Mouse (Mus musculus) limb, embryonic 13.5 days (tissue): Measurements from ENCODE around the gene Myo10. TPM values are rescaled to one million over a fixed set of nuclear protein-coding genes. Genes with fewer than 3 reads are reported as not detected.

Source experiments
- ATAC-seq: fragments of 200-750 bp; cut with Nextera tagmentation; 2 replicates; pipeline ENCODE4 v1.8.0; 2017; ENCODE audit warnings: low read depth, moderate number of reproducible peaks, moderate TSS enrichment; ENCODE audit not compliant: low FRiP score
- H3K27ac ChIP-seq: fragments of 300-500 bp; sonication (generic); 2 replicates; pipeline ENCODE4 v1.5.1; 2015; ENCODE audit warnings: inconsistent platforms, mild to moderate bottlenecking, moderate library complexity
- H3K27me3 ChIP-seq: fragments of 300-500 bp; sonication (generic); 2 replicates; pipeline ENCODE4 v1.6.1; 2015; ENCODE audit warnings: mild to moderate bottlenecking, inconsistent platforms
- H3K36me3 ChIP-seq: fragments of 300-500 bp; sonication (generic); 2 replicates; pipeline ENCODE4 v1.6.1; 2015; ENCODE audit warnings: inconsistent platforms, mild to moderate bottlenecking, moderate library complexity
- H3K4me1 ChIP-seq: fragments of 300-500 bp; sonication (generic); 2 replicates; pipeline ENCODE4 v1.6.1; 2015; ENCODE audit warnings: inconsistent platforms
- H3K4me2 ChIP-seq: fragments of 300-500 bp; sonication (generic); replicated peaks from 2 replicates; pipeline ENCODE4 v1.6.1; 2015; ENCODE audit warnings: inconsistent platforms, mild to moderate bottlenecking, moderate library complexity
- H3K4me3 ChIP-seq: fragments of 300-500 bp; sonication (generic); 2 replicates; pipeline ENCODE4 v1.5.1; 2015; ENCODE audit warnings: moderate library complexity, mild to moderate bottlenecking, inconsistent platforms
- H3K9ac ChIP-seq: fragments of 300-500 bp; sonication (generic); 2 replicates; pipeline ENCODE4 v1.6.1; 2015; ENCODE audit warnings: mild to moderate bottlenecking, inconsistent platforms
- H3K9me3 ChIP-seq: fragments of 300-500 bp; sonication (generic); 2 replicates; pipeline ENCODE4 v1.6.1; 2016; ENCODE audit warnings: inconsistent platforms
- WGBS: fragments of 180-500 bp; shearing (Covaris S2); methylation state at CpG from one replicate; pipeline ENCODE4 v1.1.7; 2015; 5-methylcytosine and 5-hydroxymethylcytosine counted together
- polyA plus RNA-seq: library from polyadenylated mRNA; unstranded; fragments of >200 nt; fragmentation: Nextera tagmentation; extraction: Ambion mirVana; gene quantifications from 2 replicates; pipeline ENCODE4 v1.2.1, GENCODE M21; 2015

Gene Myo10
- polyA plus RNA-seq: 30.3 and 32.3 TPM in 2 replicates

- under 1% methylated on average over 53 of the region's 53 CpGs for WGBS
- ATAC-seq: peak; percentile 94
These were observed at the start of gene Myo10 for GRCm38 (mm10) chr15:25622200-25622866. TSS of gene Myo10 (plus strand) at chr15:25622525.

GRCm38 (mm10) chr15:25573113-25573512 lies 49.2 kb upstream of the Myo10 start:
- H3K36me3 ChIP-seq: no peaks in the 10 kb centered on the region
- 54% methylated on average over 3 of the region's 3 CpGs for WGBS

More at GRCm38 (mm10) chr15:25622200-25622866, at the start of gene Myo10:
- peak within 1 kb of the TSS; percentile 93 for H3K9ac ChIP-seq
- H3K4me1 ChIP-seq: peaks cover 45% of the 10 kb centered on the region
- peak within 1 kb of the TSS; percentile 89 for H3K4me3 ChIP-seq
- H3K4me2 ChIP-seq: peak within 1 kb of the TSS; percentile 75
- no peaks in the 10 kb centered on the region for H3K36me3 ChIP-seq
- no peaks in the 10 kb centered on the region for H3K9me3 ChIP-seq
- no peaks in the 10 kb centered on the region for H3K27me3 ChIP-seq
- H3K27ac ChIP-seq: peak within 1 kb of the TSS; percentile 87

DNA sequence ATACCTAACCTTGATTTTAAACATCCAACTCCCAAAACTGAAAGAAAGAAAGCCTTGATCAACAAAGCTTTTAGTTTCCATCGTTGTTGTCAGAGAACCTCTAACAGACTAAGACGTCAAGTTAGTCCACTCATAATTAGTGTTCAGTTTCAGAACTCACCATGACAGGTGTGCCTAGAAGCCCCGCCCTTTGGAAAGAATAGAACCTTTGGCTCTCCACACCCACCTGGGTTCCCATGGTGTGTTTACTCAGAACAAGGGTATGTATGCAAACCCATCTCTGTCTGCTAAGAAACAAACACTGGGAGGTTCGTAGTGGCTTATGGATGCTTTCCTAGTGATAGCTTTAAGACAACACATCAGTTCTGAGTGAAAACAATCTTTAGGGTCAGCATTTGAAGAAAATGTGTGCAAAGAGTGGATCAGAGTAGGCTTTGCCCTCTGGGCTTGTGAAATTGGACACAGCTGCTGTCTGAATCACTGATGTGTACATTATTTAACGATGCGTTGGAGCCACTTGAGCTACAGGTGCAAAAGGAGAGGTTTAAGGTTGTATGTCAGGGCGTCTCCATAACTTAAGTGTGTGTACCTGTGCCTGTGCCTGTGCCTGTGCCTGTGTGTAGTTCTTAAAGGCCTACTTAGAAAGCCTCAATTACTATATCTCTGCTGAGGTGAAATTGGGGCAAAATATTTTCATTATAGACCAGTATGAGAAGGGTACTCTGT lies 48.3 kb upstream of the Myo10 start:
- no peaks in the 10 kb centered on the region for H3K9me3 ChIP-seq
- no peak overlapping the region for H3K9ac ChIP-seq
- H3K4me2 ChIP-seq: no peak overlapping the region
- WGBS: 70% methylated on average over 7 of the region's 7 CpGs
- no peak for ATAC-seq
- no peak overlapping the region for H3K27ac ChIP-seq
- H3K4me1 ChIP-seq: 0 out of 2 replicates have a peak, but pooled peaks cover 3% of the 10 kb centered on the region
- H3K36me3 ChIP-seq: no peaks in the 10 kb centered on the region
- H3K4me3 ChIP-seq: no peak overlapping the region
- H3K27me3 ChIP-seq: no peaks in the 10 kb centered on the region

More at GRCm38 (mm10) chr15:25573113-25573512, 49.2 kb upstream of the Myo10 start:
- H3K9me3 ChIP-seq: no peaks in the 10 kb centered on the region
- no peak overlapping the region for H3K4me3 ChIP-seq
- no peak overlapping the region for H3K27ac ChIP-seq
- H3K27me3 ChIP-seq: no peaks in the 10 kb centered on the region
- ATAC-seq: no peak
- H3K9ac ChIP-seq: no peak overlapping the region
- H3K4me1 ChIP-seq: 0 out of 2 replicates have a peak, but pooled peaks cover 3% of the 10 kb centered on the region
- no peak overlapping the region for H3K4me2 ChIP-seq

- Histone ChIP-seq H3K4me1 (peaks cover 12% of the 10 kb centered on the region; the same call in 1 of the 2 replicates), H3K27me3 (no peaks in the 10 kb centered on the region), H3K4me3 (no peak overlapping the region), H3K4me2 (no peak overlapping the region), H3K9me3 (no peaks in the 10 kb centered on the region), H3K9ac (no peak overlapping the region), H3K36me3 (no peaks in the 10 kb centered on the region), H3K27ac (no peak overlapping the region)
- no peak for ATAC-seq
- WGBS: 82% methylated on average over 8 of the region's 8 CpGs
These were observed 44.8 kb upstream of the Myo10 start for GRCm38 (mm10) chr15:25577327-25578051.

GRCm38 (mm10) chr15:25578369-25578768 lies 44.0 kb upstream of the Myo10 start:
- Histone ChIP-seq H3K9me3 (no peaks in the 10 kb centered on the region), H3K4me2 (no peak overlapping the region), H3K4me1 (peaks cover 12% of the 10 kb centered on the region; the same call in 1 of the 2 replicates), H3K27me3 (no peaks in the 10 kb centered on the region), H3K9ac (no peak overlapping the region), H3K4me3 (no peak overlapping the region), H3K27ac (no peak overlapping the region), H3K36me3 (no peaks in the 10 kb centered on the region)
- no peak for ATAC-seq
- WGBS: 51% methylated on average over 4 of the region's 4 CpGs

DNA sequence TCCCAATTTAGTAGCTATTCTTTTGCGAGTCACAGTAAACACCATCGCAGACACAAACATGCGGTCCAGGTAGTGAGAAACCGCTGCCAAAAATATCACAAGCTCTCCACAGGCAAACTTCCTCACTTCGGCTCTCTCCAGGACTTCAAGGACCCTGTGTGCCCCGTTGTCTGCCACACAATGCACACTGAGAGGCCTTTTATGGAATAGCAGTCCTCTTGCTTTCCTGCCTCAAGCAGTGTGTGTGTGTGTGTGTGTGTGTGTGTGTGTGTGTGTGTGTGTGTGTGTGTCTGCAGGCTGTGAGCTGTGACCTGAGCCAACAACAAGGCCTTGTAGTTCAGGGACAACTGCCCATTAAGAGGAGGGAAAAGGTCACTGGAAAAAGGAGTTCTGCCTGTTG lies 41.6 kb upstream of the Myo10 start:
- H3K4me2 ChIP-seq: no peak overlapping the region
- H3K36me3 ChIP-seq: no peaks in the 10 kb centered on the region
- no peak overlapping the region for H3K4me3 ChIP-seq
- peaks cover 20% of the 10 kb centered on the region for H3K4me1 ChIP-seq
- no peak overlapping the region for H3K9ac ChIP-seq
- 0 out of 2 replicates have a peak overlapping the region, but pooled peaks have one; percentile 12 for H3K27ac ChIP-seq
- 41% methylated on average over 6 of the region's 6 CpGs for WGBS
- H3K9me3 ChIP-seq: no peaks in the 10 kb centered on the region
- ATAC-seq: no peak; the same call in 1 of the 2 replicates
- no peaks in the 10 kb centered on the region for H3K27me3 ChIP-seq

GRCm38 (mm10) chr15:25582055-25582454 lies 40.3 kb upstream of the Myo10 start:
- Histone ChIP-seq H3K9ac (no peak overlapping the region), H3K4me3 (no peak overlapping the region), H3K27me3 (no peaks in the 10 kb centered on the region), H3K4me1 (peaks cover 30% of the 10 kb centered on the region), H3K9me3 (no peaks in the 10 kb centered on the region), H3K27ac (no peak overlapping the region), H3K4me2 (no peak overlapping the region), H3K36me3 (no peaks in the 10 kb centered on the region)
- ATAC-seq: no peak
- 69% methylated on average over 6 of the region's 6 CpGs for WGBS

- Histone ChIP-seq H3K4me1 (peaks cover 30% of the 10 kb centered on the region), H3K27ac (no peak overlapping the region), H3K27me3 (no peaks in the 10 kb centered on the region), H3K4me3 (no peak overlapping the region), H3K9me3 (no peaks in the 10 kb centered on the region), H3K4me2 (no peak overlapping the region), H3K36me3 (no peaks in the 10 kb centered on the region), H3K9ac (no peak overlapping the region)
- WGBS: 85% methylated on average over 8 of the region's 8 CpGs
- no peak for ATAC-seq
These were observed 39.0 kb upstream of the Myo10 start for GRCm38 (mm10) chr15:25583361-25583760.

GRCm38 (mm10) chr15:25586828-25587227 lies 35.5 kb upstream of the Myo10 start:
- Histone ChIP-seq H3K9me3 (no peaks in the 10 kb centered on the region), H3K4me1 (peaks cover 18% of the 10 kb centered on the region), H3K27ac (no peak overlapping the region), H3K36me3 (no peaks in the 10 kb centered on the region), H3K4me3 (no peak overlapping the region), H3K9ac (no peak overlapping the region), H3K27me3 (no peaks in the 10 kb centered on the region), H3K4me2 (no peak overlapping the region)
- ATAC-seq: no peak
- WGBS: 45% methylated on average over 3 of the region's 3 CpGs

DNA sequence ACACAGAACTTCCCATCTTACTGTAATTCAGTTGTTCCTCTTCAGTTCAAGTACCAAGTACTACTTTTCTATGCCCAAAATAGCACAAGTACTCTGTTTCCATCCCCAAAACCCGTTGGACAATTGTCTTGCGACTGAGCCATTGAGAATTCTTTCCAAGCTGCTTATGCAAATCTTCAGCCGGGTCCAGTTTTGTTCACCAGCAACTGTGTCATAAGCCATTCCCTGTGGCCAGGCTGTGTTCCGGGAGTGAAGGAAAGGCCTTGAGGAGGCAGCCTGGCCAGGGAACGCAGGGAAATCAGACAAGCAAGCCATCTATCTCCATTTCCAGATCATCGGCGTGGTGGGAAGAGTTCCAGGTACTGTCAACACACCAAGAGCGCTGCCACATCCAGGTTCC lies 34.4 kb upstream of the Myo10 start:
- ATAC-seq: no peak
- no peak overlapping the region for H3K4me3 ChIP-seq
- WGBS: 88% methylated on average over 8 of the region's 8 CpGs
- no peaks in the 10 kb centered on the region for H3K9me3 ChIP-seq
- peaks cover 18% of the 10 kb centered on the region for H3K4me1 ChIP-seq
- H3K36me3 ChIP-seq: no peaks in the 10 kb centered on the region
- no peaks in the 10 kb centered on the region for H3K27me3 ChIP-seq
- H3K9ac ChIP-seq: no peak overlapping the region
- H3K27ac ChIP-seq: no peak overlapping the region
- no peak overlapping the region for H3K4me2 ChIP-seq

- H3K27ac ChIP-seq: no peak overlapping the region
- H3K36me3 ChIP-seq: no peaks in the 10 kb centered on the region
- H3K4me3 ChIP-seq: no peak overlapping the region
- H3K9me3 ChIP-seq: no peaks in the 10 kb centered on the region
- no peak for ATAC-seq
- no peaks in the 10 kb centered on the region for H3K27me3 ChIP-seq
- H3K4me1 ChIP-seq: peaks cover 18% of the 10 kb centered on the region
- H3K4me2 ChIP-seq: no peak overlapping the region
- no peak overlapping the region for H3K9ac ChIP-seq
- 94% methylated on average over 11 of the region's 11 CpGs for WGBS
These were observed 32.9 kb upstream of the Myo10 start for GRCm38 (mm10) chr15:25589318-25589902.

DNA sequence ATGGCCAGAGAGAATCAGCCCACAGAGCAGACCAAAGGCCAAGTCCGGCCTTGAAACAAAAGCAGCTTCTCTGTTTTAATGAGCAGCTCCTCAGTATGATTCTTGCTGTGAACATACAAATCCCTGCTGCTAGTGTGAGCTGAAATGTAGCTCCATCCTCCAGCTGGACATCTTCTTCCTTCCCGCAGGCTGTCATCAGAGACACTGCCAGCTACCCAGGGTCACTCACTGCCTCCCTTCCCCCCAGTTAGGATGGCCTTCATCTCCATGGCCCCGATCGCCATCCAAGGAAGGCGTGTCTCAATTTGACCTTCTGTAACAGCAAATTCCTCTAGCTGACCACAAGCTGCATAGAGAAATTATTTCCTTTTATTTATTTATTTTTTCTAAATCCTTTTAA lies 32.4 kb upstream of the Myo10 start:
- Histone ChIP-seq H3K9ac (no peak overlapping the region), H3K4me1 (peaks cover 17% of the 10 kb centered on the region), H3K27ac (no peak overlapping the region), H3K27me3 (no peaks in the 10 kb centered on the region), H3K4me2 (no peak overlapping the region), H3K4me3 (no peak overlapping the region), H3K36me3 (no peaks in the 10 kb centered on the region), H3K9me3 (no peaks in the 10 kb centered on the region)
- 86% methylated on average over 5 of the region's 5 CpGs for WGBS
- no peak for ATAC-seq
